Mouse (Mus musculus) embryonic fibroblast, embryonic 13.5 days (primary cell): Measurements from ENCODE around the gene Gm21976. TPM values are rescaled to one million over a fixed set of nuclear protein-coding genes. Genes with fewer than 3 reads are reported as not detected.
A peak's percentile ranks its signal among the peaks of the same experiment; 100 is the strongest.

Experiments
- H3K27ac ChIP-seq: 2 replicates; pipeline ENCODE4 v1.5.1; 2012; ENCODE audit warnings: low read length, control low read depth, inconsistent platforms; ENCODE audit not compliant: insufficient read depth
- H3K4me1 ChIP-seq: 2 replicates; pipeline ENCODE4 v1.6.1; 2011; ENCODE audit warnings: low read length; ENCODE audit not compliant: control insufficient read depth, insufficient read depth
- H3K4me3 ChIP-seq: 2 replicates; pipeline ENCODE4 v1.5.1; 2011; ENCODE audit warnings: mild to moderate bottlenecking, control low read depth, low read length; ENCODE audit not compliant: insufficient read depth
- CTCF ChIP-seq: IDR thresholded peaks from 2 replicates; pipeline ENCODE4 v1.5.1; 2011; ENCODE audit warnings: mild to moderate bottlenecking, control low read depth, low read length, moderate library complexity, borderline replicate concordance; ENCODE audit not compliant: insufficient read depth
- POLR2A ChIP-seq: IDR thresholded peaks from 2 replicates; pipeline ENCODE4 v1.6.1; 2011; ENCODE audit warnings: low read depth, mild to moderate bottlenecking, control low read depth, low read length, moderate library complexity
- polyA plus RNA-seq: library from polyadenylated mRNA; stranded (reverse); fragments of >200 nt; gene quantifications from 2 replicates; pipeline ENCODE4 v1.2.4, GENCODE M21; 2011; ENCODE audit warnings: low read depth; ENCODE audit not compliant: missing spikeins, insufficient read length

Gm21976 gene
- polyA plus RNA-seq, 1 experiment = not detected

DNA sequence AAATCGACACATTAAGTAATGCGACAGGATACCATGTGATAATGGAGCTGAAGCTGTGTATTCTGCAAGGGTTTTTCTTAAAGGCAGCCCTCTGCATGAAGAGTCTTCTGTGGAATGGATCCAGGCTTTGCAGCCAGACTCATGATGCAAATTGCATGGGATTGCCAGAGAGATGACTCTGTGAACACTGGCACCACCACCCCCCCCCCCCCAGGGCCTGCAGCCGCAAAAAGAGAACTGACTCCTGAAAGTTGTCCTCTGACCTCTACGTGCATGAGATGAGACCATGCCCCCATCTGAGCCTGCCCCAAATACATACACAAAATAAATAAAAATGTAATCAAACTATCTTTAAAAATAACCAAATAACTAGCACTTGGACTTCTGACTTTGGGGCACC is 69.8 kb downstream of the Gm21976 start:
- Histone ChIP-seq H3K4me3 (no peak overlapping the region), H3K27ac (no peak overlapping the region), H3K4me1 (no peaks in the 10 kb centered on the region)
- TF ChIP-seq CTCF (no peak), POLR2A (no peak)

DNA sequence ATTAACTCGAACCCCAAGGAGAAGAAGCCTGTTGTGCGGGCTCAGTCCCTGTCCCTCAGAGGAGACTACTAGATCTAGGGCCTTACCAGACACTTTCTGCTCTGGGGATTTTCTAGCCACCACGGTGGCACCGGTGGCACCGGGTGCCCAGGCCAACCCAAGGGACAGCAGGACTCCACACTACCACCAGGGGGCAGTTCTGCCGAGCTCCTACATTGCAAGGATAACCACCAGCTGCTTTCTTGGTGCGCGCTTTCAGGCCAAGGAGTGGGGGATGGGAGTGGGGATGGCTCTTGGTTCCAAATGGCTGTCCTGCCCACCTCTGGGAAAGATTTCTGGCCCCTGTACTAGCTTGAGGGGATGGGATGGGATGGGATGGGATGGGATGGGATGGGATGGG is 71.8 kb downstream of the Gm21976 start:
- H3K27ac ChIP-seq = no peak overlapping the region
- TF ChIP-seq POLR2A = no peak
- no peak for TF ChIP-seq CTCF
- no peaks in the 10 kb centered on the region; the same call in 1 of the 2 replicates for H3K4me1 ChIP-seq
- H3K4me3 ChIP-seq = no peak overlapping the region

DNA sequence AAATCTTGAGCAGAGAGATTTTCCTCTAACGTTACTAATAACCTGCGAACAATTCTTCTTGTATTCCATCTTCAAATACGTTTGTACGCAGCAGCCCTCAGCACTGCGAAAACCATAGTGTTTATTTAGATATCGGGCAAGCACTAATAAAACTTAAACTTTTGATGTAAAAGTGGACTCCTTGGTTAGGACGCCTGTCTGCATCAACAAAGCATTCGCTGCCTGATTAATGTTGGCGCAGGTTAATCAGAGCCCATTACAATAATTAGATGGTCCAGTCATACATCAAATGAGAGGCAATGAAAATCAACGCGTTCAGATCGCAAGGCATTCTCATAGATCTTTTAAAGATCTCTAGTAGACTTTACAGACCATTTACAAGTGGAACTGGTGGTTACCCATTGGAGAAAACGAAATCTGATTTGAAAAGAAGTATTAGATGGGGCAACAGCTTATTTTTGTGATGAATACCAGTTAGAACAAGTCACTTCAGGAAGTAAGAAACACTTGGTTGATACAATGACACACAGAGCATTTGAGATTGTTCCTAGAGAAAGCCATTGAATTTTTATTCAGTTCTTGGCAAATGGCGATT is 72.8 kb downstream of the Gm21976 start:
- no peak overlapping the region for H3K27ac ChIP-seq
- no peak for TF ChIP-seq POLR2A
- no peak for TF ChIP-seq CTCF
- H3K4me3 ChIP-seq = no peak overlapping the region
- no peaks in the 10 kb centered on the region; the same call in 1 of the 2 replicates for H3K4me1 ChIP-seq

GRCm38 (mm10) chr13:98353709-98354089 is 74.0 kb downstream of the Gm21976 start:
- TF ChIP-seq CTCF (no peak), POLR2A (no peak)
- H3K4me1 ChIP-seq = no peaks in the 10 kb centered on the region; the same call in 1 of the 2 replicates
- H3K4me3 ChIP-seq = peak overlapping the region; percentile 0; the same call in 1 of the 2 replicates
- H3K27ac ChIP-seq = no peak overlapping the region

DNA sequence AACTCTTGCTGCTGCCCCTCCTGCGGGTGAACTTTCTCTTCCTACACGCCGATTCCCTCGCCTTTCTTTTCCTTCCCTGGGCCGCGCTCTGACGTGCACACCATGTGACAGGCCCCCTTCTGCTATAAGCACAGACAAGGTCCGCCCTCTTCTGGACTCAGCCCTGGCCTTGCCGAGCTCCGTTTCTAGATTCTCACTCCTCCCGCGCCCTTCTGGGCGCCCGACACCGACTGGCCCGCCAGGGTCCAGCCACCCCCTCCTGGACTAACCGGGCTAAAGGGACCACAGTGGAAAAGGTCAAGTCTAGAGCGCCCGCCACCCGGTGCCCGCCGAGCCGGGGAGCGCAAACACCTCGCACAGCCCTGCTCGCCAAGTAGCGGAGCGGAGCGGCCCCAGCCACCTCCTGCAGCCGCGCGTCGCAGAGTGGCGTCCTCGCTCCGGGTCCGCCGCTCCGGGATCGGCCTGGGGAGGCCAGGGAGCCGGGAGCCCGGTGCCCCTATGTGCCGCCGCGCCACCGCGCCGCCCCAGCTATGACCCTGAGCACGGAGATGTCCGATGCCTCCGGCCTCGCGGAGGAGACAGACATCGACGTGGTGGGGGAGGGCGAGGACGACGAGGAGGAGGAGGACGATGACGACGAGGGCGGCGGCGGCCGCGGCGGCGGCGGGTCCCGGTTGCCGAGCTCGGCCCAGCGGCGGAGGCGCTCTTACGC is 74.6 kb downstream of the Gm21976 start, which contains the start of gene Foxd1:
Gene Foxd1, plus strand, starts transcription at position 153 of the 712 bp plus-strand sequence.
- H3K4me1 ChIP-seq = no peaks in the 10 kb centered on the region; the same call in 1 of the 2 replicates
- peak within 1 kb of the TSS; percentile 38 for H3K4me3 ChIP-seq
- peak within 1 kb of the TSS; percentile 15 for H3K27ac ChIP-seq
- TF ChIP-seq CTCF = no peak
- peak; percentile 83 for TF ChIP-seq POLR2A

- no peak for TF ChIP-seq CTCF
- no peak for TF ChIP-seq POLR2A
Measured at GRCm38 (mm10) chr13:98354871-98355558, 75.3 kb downstream of the Gm21976 start.

DNA sequence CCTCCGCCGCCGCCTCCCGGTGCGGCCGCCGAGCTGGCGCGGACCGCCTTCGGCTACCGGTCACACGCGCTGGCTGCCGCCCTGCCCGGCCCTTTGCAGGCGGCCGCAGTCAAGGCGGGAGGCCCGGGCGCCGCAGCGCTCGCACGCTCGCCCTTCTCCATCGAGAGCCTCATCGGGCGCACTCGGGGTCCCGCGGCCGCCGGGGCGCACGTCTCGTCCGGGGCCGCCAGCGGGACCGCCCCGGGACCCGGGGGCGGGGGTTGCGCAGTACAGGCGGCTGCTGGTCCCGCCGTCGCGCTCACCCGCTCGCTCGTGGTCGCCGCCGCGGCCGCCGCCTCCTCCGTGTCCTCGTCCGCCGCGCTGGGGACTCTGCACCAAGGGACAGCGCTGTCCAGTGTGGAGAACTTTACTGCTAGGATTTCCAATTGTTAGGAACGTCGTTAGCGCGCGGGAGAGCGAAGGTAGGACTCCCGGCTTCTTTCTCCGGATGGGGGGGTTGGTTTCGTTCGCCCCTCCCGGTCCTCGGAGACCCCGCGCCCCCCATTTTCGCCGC is 75.9 kb downstream of the Gm21976 start:
- TF ChIP-seq CTCF (no peak), POLR2A (no peak)
- H3K4me1 ChIP-seq = no peaks in the 10 kb centered on the region; the same call in 1 of the 2 replicates
- H3K27ac ChIP-seq = no peak overlapping the region
- H3K4me3 ChIP-seq = peak overlapping the region; percentile 44

More at GRCm38 (mm10) chr13:98354871-98355558, 75.3 kb downstream of the Gm21976 start:
- no peaks in the 10 kb centered on the region; the same call in 1 of the 2 replicates for H3K4me1 ChIP-seq
- peak overlapping the region; percentile 15; the same call in 1 of the 2 replicates for H3K27ac ChIP-seq
- H3K4me3 ChIP-seq = peak overlapping the region; percentile 44

GRCm38 (mm10) chr13:98356176-98356972 is 76.7 kb downstream of the Gm21976 start:
- Histone ChIP-seq H3K4me3 (peak overlapping the region; percentile 44), H3K4me1 (no peaks in the 10 kb centered on the region; the same call in 1 of the 2 replicates), H3K27ac (no peak overlapping the region)
- TF ChIP-seq POLR2A (no peak), CTCF (no peak)

Other genes with a start within 250 kb of the Gm21976 start
- gene Arhgef28, start 73.4 kb upstream of the Gm21976 start, polyA plus RNA-seq = 16.7 and 24.9 TPM in 2 replicates
- 16.7 and 18.8 TPM in 2 replicates for gene Utp15, start 16.8 kb upstream of the Gm21976 start, polyA plus RNA-seq
- 22.7 and 29.5 TPM in 2 replicates for gene Ankra2, start 16.8 kb upstream of the Gm21976 start, polyA plus RNA-seq
- 715 and 807 TPM in 2 replicates for gene Btf3, start 37.1 kb downstream of the Gm21976 start, polyA plus RNA-seq
- 5.9 and 6.3 TPM in 2 replicates for gene Foxd1, start 74.4 kb downstream of the Gm21976 start, polyA plus RNA-seq
- not detected in 2 replicates for gene Gm10320, start 212.1 kb downstream of the Gm21976 start, polyA plus RNA-seq